Mouse (Mus musculus): ENCODE measurements at regions not wholly inside any gene's neighbourhood (a gene's known extent, or its start where the extent isn't known, plus 50 kb on each side); places are given as distances from the start of the nearest gene placed in this dataset.

- TF ChIP-seq CTCF (IDR thresholded peaks at IDR 0.05; ENCODE audit: borderline replicate concordance, extremely low read depth, insufficient read depth, insufficient read length) (no peak), POLR2A (IDR thresholded peaks at IDR 0.05; ENCODE audit: borderline replicate concordance, extremely low read depth, insufficient read depth, insufficient read length, poor library complexity, severe bottlenecking) (no peak)
Measured at GRCm38 (mm10) chr8:92058953-92059352, 257.1 kb upstream of the Irx3 start.

Measured in brain, embryonic 14.5 days (tissue).